Mouse (Mus musculus) liver, embryonic 14.5 days (tissue): ENCODE data around the gene Micu1. TPM values are rescaled to one million over a fixed set of nuclear protein-coding genes. Genes with fewer than 3 reads are reported as not detected.

Experiments
- ATAC-seq: fragments of 200-750 bp; cut with Nextera tagmentation; 2 replicates; pipeline ENCODE4 v1.8.0; 2017; ENCODE audit warnings: moderate number of reproducible peaks, mild to moderate bottlenecking, moderate library complexity; ENCODE audit not compliant: insufficient read depth
- DNase-seq, 3 experiments: peaks; one replicate each; pipeline ENCODE4 v3.0.0-alpha.2; 2012 to 2013; ENCODE audit warnings: low read depth in 3 of 3, low spot score in 3 of 3
- H3K27ac ChIP-seq: fragments of 300-500 bp; sonication (generic); 2 replicates; pipeline ENCODE4 v1.5.1; 2014; ENCODE audit warnings: moderate library complexity, mild to moderate bottlenecking, control low read depth, inconsistent platforms
- H3K27me3 ChIP-seq: fragments of 300-500 bp; sonication (generic); 2 replicates; pipeline ENCODE4 v1.6.1; 2014; ENCODE audit warnings: mild to moderate bottlenecking, low read length, moderate library complexity; ENCODE audit not compliant: control insufficient read depth, insufficient read depth
- H3K36me3 ChIP-seq: fragments of 300-500 bp; sonication (generic); replicated peaks from 2 replicates; pipeline ENCODE4 v1.6.1; 2014; ENCODE audit warnings: low read depth; ENCODE audit not compliant: control insufficient read depth, insufficient read depth
- H3K4me1 ChIP-seq, 2 experiments: fragments of 200-500 bp in 1 of 2; fragments of 300-500 bp in 1 of 2; sonication (generic) in 1 of 2; replicated peaks; 2 replicates each; pipeline ENCODE4 v1.6.1; 2012 to 2014; ENCODE audit warnings: antibody characterized with exemption in 1 of 2, inconsistent platforms in 1 of 2, low read length in 1 of 2; ENCODE audit not compliant: control insufficient read depth in 2 of 2, insufficient read depth in 2 of 2
- H3K4me2 ChIP-seq: fragments of 300-500 bp; sonication (generic); 2 replicates; pipeline ENCODE4 v1.6.1; 2014; ENCODE audit warnings: low read depth, mild to moderate bottlenecking, control low read depth, moderate library complexity
- H3K4me3 ChIP-seq, 2 experiments: fragments of 200-500 bp in 1 of 2; fragments of 300-500 bp in 1 of 2; sonication (generic) in 1 of 2; 2 replicates each; pipeline ENCODE4 v1.5.1; 2012 to 2014; ENCODE audit warnings: low read depth in 2 of 2, low read length in 2 of 2, mild to moderate bottlenecking in 2 of 2, control low read depth in 1 of 2, inconsistent platforms in 1 of 2, moderate library complexity in 1 of 2; ENCODE audit not compliant: insufficient read depth in 1 of 2
- H3K9ac ChIP-seq: fragments of 300-500 bp; sonication (generic); replicated peaks from 2 replicates; pipeline ENCODE4 v1.6.1; 2014; ENCODE audit warnings: mild to moderate bottlenecking, control low read depth, moderate library complexity
- H3K9me3 ChIP-seq: fragments of 300-500 bp; sonication (generic); 2 replicates; pipeline ENCODE4 v1.6.1; 2016; ENCODE audit warnings: low read length, mixed read lengths; ENCODE audit not compliant: control insufficient read depth
- CTCF ChIP-seq: IDR thresholded peaks from 2 replicates; pipeline ENCODE4 v1.5.1; 2016; ENCODE audit warnings: antibody characterized with exemption, low read depth, control low read depth
- EP300 ChIP-seq: IDR thresholded peaks from 2 replicates; pipeline ENCODE4 v1.6.1; 2016; ENCODE audit warnings: antibody characterized with exemption, low read depth
- WGBS: fragments of 180-500 bp; shearing (Covaris S2); extraction: QIAGEN DNeasy Blood & Tissue Kit; methylation state at CpG from one replicate; pipeline ENCODE4 v1.1.7; 2014; ENCODE audit not compliant: insufficient replicate concordance; 5-methylcytosine and 5-hydroxymethylcytosine counted together
- polyA plus RNA-seq, 2 experiments: library from polyadenylated mRNA; depleted of rRNA in 1 of 2; stranded (reverse) in 1 of 2; unstranded in 1 of 2; fragments of >200 nt; fragmentation: Nextera tagmentation in 1 of 2; extraction: Ambion mirVana in 1 of 2; gene quantifications; 2 replicates each; pipeline versions ENCODE4 v1.2.1 to v1.2.3; 2012 to 2014

The Micu1 gene
- polyA plus RNA-seq, 2 experiments: 27.1 to 28.2 TPM

DNA sequence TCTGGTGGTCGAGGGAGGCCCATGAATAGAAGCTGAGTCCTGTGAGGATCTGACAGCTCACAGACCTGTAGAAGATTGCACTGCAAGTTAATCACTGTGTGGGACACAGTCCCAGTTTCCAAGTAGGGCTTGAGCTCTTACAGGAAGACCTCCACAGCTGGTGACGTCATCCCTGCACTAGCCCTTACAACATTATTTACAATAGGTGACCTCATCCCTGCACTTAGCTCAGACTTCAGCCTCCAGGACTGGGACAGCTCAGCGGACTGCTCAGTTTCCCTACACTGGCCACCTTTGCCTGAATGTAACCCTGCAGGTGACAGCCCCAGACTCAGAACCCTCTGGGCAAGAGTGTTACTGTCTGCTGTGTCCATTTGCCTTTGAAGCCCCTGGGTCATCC is 75.0 kb downstream of the Micu1 start:
- H3K4me1 ChIP-seq: peaks cover 0 to 8% of the 10 kb centered on the region in 2 experiments; a peak in 1 of 4 replicates
- H3K4me3 ChIP-seq: no peak overlapping the region
- H3K4me2 ChIP-seq: no peak overlapping the region
- no peak overlapping the region for H3K9ac ChIP-seq
- ATAC-seq (peak; percentile 67), DNase-seq (peak in 1 of 3 experiments; percentile 27)
- no peaks in the 10 kb centered on the region for H3K9me3 ChIP-seq
- no peaks in the 10 kb centered on the region for H3K27me3 ChIP-seq
- H3K36me3 ChIP-seq: no peaks in the 10 kb centered on the region
- TF ChIP-seq EP300 (no peak), CTCF (no peak)
- 64% methylated on average over 3 of the region's 3 CpGs for WGBS
- no peak overlapping the region for H3K27ac ChIP-seq

DNA sequence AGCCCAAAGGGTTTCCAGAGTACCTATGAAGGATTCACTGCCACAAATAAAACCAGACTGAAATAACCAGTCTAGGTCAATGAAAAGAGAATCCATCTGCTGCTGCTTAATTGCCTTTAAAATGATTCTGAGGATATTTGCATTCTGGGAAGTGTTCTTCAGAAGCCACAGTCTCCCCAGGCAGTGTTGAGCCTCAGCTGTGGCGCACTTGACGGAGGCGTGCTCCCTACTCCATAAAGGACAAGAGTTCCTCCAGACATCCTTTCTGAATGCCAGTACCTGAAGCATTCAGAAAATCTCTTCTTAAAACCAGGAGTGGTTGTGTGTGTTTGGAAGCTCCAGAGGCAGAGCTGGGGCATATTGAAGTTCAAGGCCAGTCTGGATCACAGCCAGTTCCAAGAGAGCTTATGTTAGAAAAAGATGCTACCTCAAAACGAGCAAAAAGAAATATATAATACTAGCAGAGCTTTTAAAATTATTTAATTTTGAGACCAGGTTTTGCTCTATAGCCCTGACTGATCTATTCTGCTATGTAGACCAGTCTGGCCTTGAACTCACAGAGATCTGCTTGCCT is 75.9 kb downstream of the Micu1 start:
- no peak overlapping the region for H3K27ac ChIP-seq

DNA sequence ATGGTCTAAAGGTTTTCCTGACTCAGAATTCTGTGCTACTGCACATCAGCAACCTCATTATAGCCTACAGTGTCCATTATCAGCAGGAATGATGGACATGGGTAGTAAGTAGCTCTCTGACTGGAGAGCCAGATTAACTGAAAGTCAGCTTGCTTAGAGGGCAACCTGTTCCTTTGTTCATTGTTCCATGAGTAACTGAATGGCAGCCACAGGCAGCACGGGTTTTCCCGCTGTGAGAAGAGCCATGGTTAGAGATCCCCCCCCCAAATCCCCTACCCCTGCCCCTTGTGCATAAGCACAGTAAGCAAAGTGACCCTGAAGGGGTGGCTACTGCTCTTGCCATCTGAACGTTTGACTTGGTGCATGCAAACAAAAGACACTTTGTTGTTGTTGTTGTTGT is 78.4 kb downstream of the Micu1 start:
- Histone ChIP-seq H3K27me3 (no peaks in the 10 kb centered on the region), H3K27ac (no peak overlapping the region), H3K4me1 (peaks cover 0 to 8% of the 10 kb centered on the region in 2 experiments; a peak in 1 of 4 replicates), H3K4me3 (no peak overlapping the region), H3K9ac (no peak overlapping the region), H3K9me3 (no peaks in the 10 kb centered on the region), H3K36me3 (no peaks in the 10 kb centered on the region), H3K4me2 (no peak overlapping the region)
- WGBS: 41% methylated on average over 3 of the region's 3 CpGs
- ATAC-seq (no peak), DNase-seq (no peak)
- no peak for TF ChIP-seq CTCF
- TF ChIP-seq EP300: no peak

More for the DNA sequence above, 75.9 kb downstream of the Micu1 start:
- no peak for TF ChIP-seq CTCF
- ATAC-seq: no peak
- H3K27me3 ChIP-seq: no peaks in the 10 kb centered on the region
- WGBS: 78% methylated on average over 4 of the region's 4 CpGs
- H3K9ac ChIP-seq: no peak overlapping the region
- no peak overlapping the region for H3K4me3 ChIP-seq
- H3K9me3 ChIP-seq: no peaks in the 10 kb centered on the region
- no peak for DNase-seq
- H3K4me2 ChIP-seq: no peak overlapping the region
- H3K4me1 ChIP-seq: peaks cover 0 to 8% of the 10 kb centered on the region in 2 experiments; a peak in 1 of 4 replicates
- no peaks in the 10 kb centered on the region for H3K36me3 ChIP-seq

DNA sequence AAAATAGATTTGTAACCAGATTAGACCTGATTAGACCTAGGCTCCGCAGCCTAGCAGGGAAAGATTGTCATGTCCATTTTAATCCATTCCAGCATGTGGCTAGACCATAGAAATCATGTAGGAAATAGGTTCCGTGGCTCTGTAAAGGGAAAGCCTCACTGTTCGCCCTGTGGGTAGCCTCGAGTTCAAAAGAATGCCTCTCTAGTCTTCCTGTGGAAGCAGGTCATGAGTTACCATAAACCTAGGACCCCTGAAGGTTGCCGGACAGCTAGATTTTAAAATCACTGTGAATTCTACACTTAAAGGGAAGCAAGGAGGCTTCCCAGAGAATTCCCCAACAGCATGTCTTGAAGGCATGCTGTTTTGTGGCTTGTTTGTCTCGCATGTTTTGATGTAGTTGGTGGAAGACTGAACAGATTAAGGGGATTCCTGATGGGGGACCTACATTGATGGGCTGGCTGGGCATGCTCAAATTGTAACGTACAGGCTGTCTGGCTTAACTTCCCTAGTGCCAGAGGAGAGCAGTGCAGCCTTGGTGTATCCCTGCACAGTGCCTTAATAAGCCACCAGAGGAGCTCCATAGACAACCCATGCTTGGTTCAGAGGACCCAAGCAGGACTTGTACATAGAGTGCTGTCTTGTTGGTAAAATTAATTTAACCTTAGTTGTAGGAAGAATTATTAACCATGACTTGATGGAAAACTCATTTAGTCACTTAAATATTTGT is 79.1 kb downstream of the Micu1 start:
- Histone ChIP-seq H3K4me2 (no peak overlapping the region), H3K4me3 (no peak overlapping the region), H3K27ac (no peak overlapping the region), H3K9ac (no peak overlapping the region), H3K36me3 (peaks cover 2% of the 10 kb centered on the region; the same call in 1 of the 2 replicates), H3K4me1 (peaks cover 0 to 8% of the 10 kb centered on the region in 2 experiments; a peak in 1 of 4 replicates), H3K9me3 (no peaks in the 10 kb centered on the region), H3K27me3 (no peaks in the 10 kb centered on the region)
- DNase-seq (no peak), ATAC-seq (no peak)
- 72% methylated on average over 7 of the region's 7 CpGs for WGBS
- TF ChIP-seq EP300 (no peak), CTCF (0 out of 2 replicates have a peak, but pooled peaks have one; percentile 24)
